Mouse (Mus musculus): Measurements from ENCODE around the gene Snx18. TPM values are rescaled to one million over a fixed set of nuclear protein-coding genes. Genes with fewer than 3 reads are reported as not detected.

Gene Snx18
- total RNA-seq, 2 experiments from 2014 or later = 5.7 to 6.3 TPM

- ATAC-seq (replicated peaks; ENCODE audit: low FRiP score, poor library complexity, severe bottlenecking) = no peak
Observed at GRCm38 (mm10) chr13:113616751-113617337, 1.5 kb downstream of the Snx18 start.

- ATAC-seq (replicated peaks; ENCODE audit: low FRiP score, poor library complexity, severe bottlenecking) = no peak
Observed at GRCm38 (mm10) chr13:113615971-113616671, 2.2 kb downstream of the Snx18 start.

DNA sequence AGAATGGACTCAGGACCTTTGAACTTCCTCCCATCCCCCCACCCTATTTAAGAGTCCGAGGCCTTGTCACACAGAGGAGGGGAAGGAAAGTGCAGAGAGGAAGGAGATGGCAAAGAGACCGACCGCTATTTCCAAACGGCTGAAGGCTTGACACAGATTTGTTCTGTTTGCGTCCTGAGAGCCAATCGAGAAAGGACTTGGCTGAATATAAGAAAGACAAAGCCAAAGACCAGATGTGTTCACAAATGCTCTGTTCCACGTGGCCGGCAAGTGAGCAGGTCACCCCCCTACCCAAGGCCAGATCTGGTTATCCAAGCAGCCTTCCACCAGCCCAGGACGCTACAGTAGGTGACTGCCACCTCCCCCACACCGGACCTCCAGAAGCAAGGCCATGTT, 2.8 kb downstream of the Snx18 start:
- no peak for ATAC-seq (replicated peaks; ENCODE audit: low FRiP score, poor library complexity, severe bottlenecking)

DNA sequence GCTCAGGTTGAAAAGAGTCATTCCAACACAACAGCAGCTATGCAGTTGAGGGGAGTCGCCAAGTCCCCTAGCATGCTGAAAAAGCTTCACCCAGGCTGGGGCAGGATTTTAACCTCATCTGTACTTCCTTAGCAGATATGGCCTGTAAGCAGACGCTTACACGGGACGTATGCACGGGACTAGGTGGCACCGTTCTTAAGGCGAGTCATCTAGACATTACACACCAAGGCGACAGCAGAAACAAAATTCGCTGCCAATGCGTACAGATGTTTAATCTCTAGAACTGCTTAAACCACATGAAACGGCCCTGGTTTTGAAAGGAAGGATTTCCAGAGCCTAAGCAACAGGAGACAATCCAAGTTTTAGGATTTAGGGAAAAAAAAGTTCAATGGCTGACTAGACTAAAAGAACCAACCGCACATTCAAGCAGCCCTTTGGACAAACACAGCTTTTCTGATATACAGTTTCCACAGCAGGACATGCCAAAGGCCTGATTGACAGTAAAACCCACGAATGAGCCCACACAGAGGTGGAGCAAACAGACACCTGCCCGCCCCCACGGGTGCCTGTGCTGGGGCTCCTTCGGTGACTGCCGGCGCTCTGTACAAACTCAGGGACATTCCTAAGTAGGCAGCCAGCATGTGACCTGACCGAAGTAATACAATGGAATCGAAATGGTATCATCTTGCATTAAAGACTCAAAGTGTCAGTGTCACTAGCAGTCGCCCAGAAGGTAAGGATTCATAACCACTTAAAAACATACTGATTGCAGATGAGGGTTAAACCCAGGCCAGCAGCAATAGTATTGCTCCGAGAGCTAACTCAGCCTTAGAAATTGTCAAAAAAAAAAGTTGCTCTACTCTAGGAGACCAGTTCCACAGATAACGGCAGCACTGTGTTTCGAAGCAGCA, 3.5 kb downstream of the Snx18 start:
- ATAC-seq (replicated peaks; ENCODE audit: low FRiP score, poor library complexity, severe bottlenecking) = no peak

GRCm38 (mm10) chr13:113613882-113614281, 4.5 kb downstream of the Snx18 start:
- ATAC-seq (replicated peaks; ENCODE audit: low FRiP score, poor library complexity, severe bottlenecking) = no peak

- ATAC-seq (replicated peaks; ENCODE audit: low FRiP score, poor library complexity, severe bottlenecking) = no peak
Observed at GRCm38 (mm10) chr13:113613341-113613740, 5.0 kb downstream of the Snx18 start.

DNA sequence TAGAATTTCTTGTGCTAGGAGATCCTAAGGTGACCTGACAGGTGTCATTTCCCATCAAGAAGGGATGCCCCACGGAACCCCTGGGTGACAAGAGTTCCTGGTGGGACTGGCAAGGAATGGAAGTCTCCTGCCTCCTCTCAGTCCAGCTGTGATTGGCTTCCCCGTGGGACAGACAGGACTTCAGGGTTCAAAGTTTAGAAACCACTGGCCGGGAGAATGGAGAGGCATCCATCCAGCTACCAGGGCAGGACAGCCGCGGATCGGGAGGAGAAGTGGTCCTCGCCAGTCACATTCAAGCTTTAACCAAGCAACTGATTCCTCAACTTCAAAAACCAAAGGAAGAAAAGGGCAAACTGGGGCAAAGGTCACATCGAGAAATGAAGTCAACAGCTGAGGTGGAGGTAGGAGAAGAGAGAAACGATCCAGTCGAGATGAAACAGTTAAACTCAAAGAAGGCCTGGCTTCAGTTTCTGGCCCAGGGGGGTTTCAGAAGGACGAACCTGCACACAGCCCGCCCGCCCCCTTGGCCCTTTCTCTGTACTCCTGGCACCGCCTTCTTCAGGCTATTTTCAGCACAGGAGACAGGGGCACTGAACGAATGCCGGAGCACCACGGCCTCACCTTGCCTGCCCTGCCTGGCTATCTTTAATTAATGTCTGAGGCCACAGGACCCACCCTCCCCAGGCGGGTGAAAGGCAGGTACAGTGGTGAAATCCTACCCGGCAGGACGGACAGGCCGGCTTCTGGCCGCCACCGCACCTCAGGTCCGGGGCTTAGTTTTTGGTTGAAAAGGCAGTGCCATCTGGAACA, 6.0 kb downstream of the Snx18 start:
- ATAC-seq (replicated peaks; ENCODE audit: low FRiP score, poor library complexity, severe bottlenecking) = no peak

- ATAC-seq (replicated peaks; ENCODE audit: low FRiP score, poor library complexity, severe bottlenecking) = no peak
Observed at GRCm38 (mm10) chr13:113610732-113611500, 7.4 kb downstream of the Snx18 start.

GRCm38 (mm10) chr13:113609429-113609828, 8.9 kb downstream of the Snx18 start:
- no peak for ATAC-seq (replicated peaks; ENCODE audit: low FRiP score, poor library complexity, severe bottlenecking)

- no peak for ATAC-seq (replicated peaks; ENCODE audit: low FRiP score, poor library complexity, severe bottlenecking)
Observed at GRCm38 (mm10) chr13:113607821-113608220, 10.5 kb downstream of the Snx18 start.

DNA sequence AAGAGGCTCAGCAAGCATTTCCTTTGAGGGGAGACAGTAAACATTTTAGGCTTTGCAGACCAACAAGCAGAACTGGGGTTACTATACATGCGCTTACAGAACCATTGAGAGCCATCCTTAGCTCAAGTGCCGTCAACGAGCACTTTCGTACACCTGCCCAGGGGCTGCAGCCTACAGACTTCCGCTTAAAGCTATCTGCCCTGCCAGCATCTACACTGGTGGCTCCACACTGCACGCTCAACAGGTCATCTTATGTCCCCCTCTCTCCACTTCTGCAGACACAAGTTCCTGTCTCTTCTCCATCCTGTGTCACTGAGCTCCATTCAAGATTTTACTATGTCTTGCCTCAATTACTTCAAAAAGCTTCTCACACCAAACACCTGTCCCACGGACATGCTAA, 11.0 kb downstream of the Snx18 start:
- ATAC-seq (replicated peaks; ENCODE audit: low FRiP score, poor library complexity, severe bottlenecking) = no peak

GRCm38 (mm10) chr13:113606741-113607358, 11.5 kb downstream of the Snx18 start:
- no peak for ATAC-seq (replicated peaks; ENCODE audit: low FRiP score, poor library complexity, severe bottlenecking)

- no peak for ATAC-seq (replicated peaks; ENCODE audit: low FRiP score, poor library complexity, severe bottlenecking)
Observed at GRCm38 (mm10) chr13:113606131-113606530, 12.2 kb downstream of the Snx18 start.

GRCm38 (mm10) chr13:113605693-113606092, 12.7 kb downstream of the Snx18 start:
- ATAC-seq (replicated peaks; ENCODE audit: low FRiP score, poor library complexity, severe bottlenecking) = no peak

GRCm38 (mm10) chr13:113604321-113604720, 14.0 kb downstream of the Snx18 start:
- ATAC-seq (replicated peaks; ENCODE audit: low FRiP score, poor library complexity, severe bottlenecking) = no peak

- ATAC-seq (replicated peaks; ENCODE audit: low FRiP score, poor library complexity, severe bottlenecking) = no peak
Observed at GRCm38 (mm10) chr13:113602882-113603342, 15.5 kb downstream of the Snx18 start.

- no peak for ATAC-seq (replicated peaks; ENCODE audit: low FRiP score, poor library complexity, severe bottlenecking)
Observed at GRCm38 (mm10) chr13:113601831-113602604, 16.3 kb downstream of the Snx18 start.

Data from erythroid progenitor cell, adult 5-6 weeks (primary cell).